Mouse (Mus musculus) stomach, postnatal 0 days (tissue): ENCODE data around the gene Rrbp1. TPM values are rescaled to one million over a fixed set of nuclear protein-coding genes. Genes with fewer than 3 reads are reported as not detected.
A peak's percentile ranks its signal among the peaks of the same experiment; 100 is the strongest.

Experiments used
- ATAC-seq: fragments of 200-750 bp; cut with Nextera tagmentation; 2 replicates; pipeline ENCODE4 v1.8.0; 2017; ENCODE audit not compliant: low FRiP score, low TSS enrichment
- DNase-seq: peaks from one replicate; pipeline ENCODE4 v3.0.0-alpha.2; 2016; ENCODE audit warnings: low spot score
- H3K27ac ChIP-seq: fragments of 300-500 bp; sonication (generic); replicated peaks from 2 replicates; pipeline ENCODE4 v1.5.1; 2014; ENCODE audit warnings: mild to moderate bottlenecking, control low read depth
- H3K27me3 ChIP-seq: fragments of 300-500 bp; sonication (generic); 2 replicates; pipeline ENCODE4 v1.6.1; 2014; ENCODE audit warnings: low read length; ENCODE audit not compliant: control insufficient read depth, insufficient read depth
- H3K36me3 ChIP-seq: fragments of 300-500 bp; sonication (generic); 2 replicates; pipeline ENCODE4 v1.6.1; 2014; ENCODE audit warnings: low read length, mixed read lengths; ENCODE audit not compliant: control insufficient read depth, insufficient read depth
- H3K4me1 ChIP-seq: fragments of 300-500 bp; sonication (generic); replicated peaks from 2 replicates; pipeline ENCODE4 v1.6.1; 2014; ENCODE audit warnings: antibody characterized with exemption; ENCODE audit not compliant: control insufficient read depth, insufficient read depth
- H3K4me2 ChIP-seq: fragments of 300-500 bp; sonication (generic); replicated peaks from 2 replicates; pipeline ENCODE4 v1.6.1; 2014; ENCODE audit warnings: low read depth, mild to moderate bottlenecking, control low read depth, moderate library complexity
- H3K4me3 ChIP-seq: fragments of 300-500 bp; sonication (generic); 2 replicates; pipeline ENCODE4 v1.5.1; 2014; ENCODE audit warnings: low read depth, low read length, control low read depth
- H3K9ac ChIP-seq: fragments of 300-500 bp; sonication (generic); 2 replicates; pipeline ENCODE4 v1.6.1; 2014; ENCODE audit warnings: mild to moderate bottlenecking, low read length, control low read depth, mixed read lengths
- H3K9me3 ChIP-seq: fragments of 300-500 bp; sonication (generic); 2 replicates; pipeline ENCODE4 v1.6.1; 2016; ENCODE audit warnings: low read length; ENCODE audit not compliant: control insufficient read depth
- CTCF ChIP-seq: IDR thresholded peaks from 2 replicates; pipeline ENCODE4 v1.5.1; 2016; ENCODE audit warnings: antibody characterized with exemption, low read depth, mild to moderate bottlenecking, moderate library complexity
- EP300 ChIP-seq: optimal IDR thresholded peaks from 2 replicates; pipeline ENCODE3; 2016; ENCODE audit warnings: antibody characterized with exemption
- WGBS: fragments of 180-500 bp; shearing (Covaris S2); extraction: QIAGEN DNeasy Blood & Tissue Kit; methylation state at CpG from one replicate; pipeline ENCODE4 v1.1.7; 2014; 5-methylcytosine and 5-hydroxymethylcytosine counted together
- polyA plus RNA-seq: library from polyadenylated mRNA; unstranded; fragments of >200 nt; fragmentation: Nextera tagmentation; extraction: Ambion mirVana; gene quantifications from 2 replicates; pipeline ENCODE4 v1.2.1, GENCODE M21; 2015

Gene Rrbp1
- polyA plus RNA-seq, 1 experiment from 2014 or later: 69.0 TPM

GRCm38 (mm10) chr2:143983482-143983881 is 27.6 kb downstream of the Rrbp1 start:
- WGBS: 56% methylated on average over 2 of the region's 2 CpGs
- H3K4me1 ChIP-seq: no peaks in the 10 kb centered on the region
- H3K27ac ChIP-seq: no peak overlapping the region
- H3K9ac ChIP-seq: no peak overlapping the region
- no peaks in the 10 kb centered on the region for H3K9me3 ChIP-seq
- peaks cover 6% of the 10 kb centered on the region; the same call in 1 of the 2 replicates for H3K36me3 ChIP-seq
- no peaks in the 10 kb centered on the region for H3K27me3 ChIP-seq
- ATAC-seq (no peak), DNase-seq (no peak)
- H3K4me3 ChIP-seq: no peak overlapping the region
- no peak overlapping the region for H3K4me2 ChIP-seq
- no peak for TF ChIP-seq EP300
- peak; percentile 24; the same call in 1 of the 2 replicates for TF ChIP-seq CTCF

- no peak overlapping the region for H3K9ac ChIP-seq
- no peak overlapping the region for H3K4me2 ChIP-seq
- no peaks in the 10 kb centered on the region for H3K27me3 ChIP-seq
- 42% methylated on average over 3 of the region's 3 CpGs for WGBS
- H3K27ac ChIP-seq: no peak overlapping the region
- ATAC-seq (no peak), DNase-seq (no peak)
- H3K36me3 ChIP-seq: peaks cover 6% of the 10 kb centered on the region; the same call in 1 of the 2 replicates
- H3K4me1 ChIP-seq: no peaks in the 10 kb centered on the region
- H3K4me3 ChIP-seq: no peak overlapping the region
- no peaks in the 10 kb centered on the region for H3K9me3 ChIP-seq
- no peak for TF ChIP-seq EP300
- TF ChIP-seq CTCF: no peak
Observed at GRCm38 (mm10) chr2:143982901-143983300, 28.2 kb downstream of the Rrbp1 start.

- H3K27me3 ChIP-seq: no peaks in the 10 kb centered on the region
- H3K4me1 ChIP-seq: no peaks in the 10 kb centered on the region
- peaks cover 6% of the 10 kb centered on the region; the same call in 1 of the 2 replicates for H3K36me3 ChIP-seq
- no peak overlapping the region for H3K27ac ChIP-seq
- no peak overlapping the region for H3K4me3 ChIP-seq
- H3K9me3 ChIP-seq: no peaks in the 10 kb centered on the region
- no peak overlapping the region for H3K9ac ChIP-seq
- WGBS: 78% methylated on average over 4 of the region's 4 CpGs
- TF ChIP-seq CTCF (no peak), EP300 (no peak)
- ATAC-seq (no peak), DNase-seq (no peak)
- H3K4me2 ChIP-seq: no peak overlapping the region
Observed at GRCm38 (mm10) chr2:143982152-143982551, 28.9 kb downstream of the Rrbp1 start.

- TF ChIP-seq EP300: no peak
- TF ChIP-seq CTCF: peak; percentile 85
- Histone ChIP-seq H3K4me2 (no peak overlapping the region), H3K4me1 (no peaks in the 10 kb centered on the region), H3K9ac (no peak overlapping the region), H3K36me3 (peaks cover 6% of the 10 kb centered on the region; the same call in 1 of the 2 replicates), H3K4me3 (no peak overlapping the region), H3K27ac (no peak overlapping the region), H3K9me3 (no peaks in the 10 kb centered on the region), H3K27me3 (no peaks in the 10 kb centered on the region)
- 31% methylated on average over 6 of the region's 6 CpGs for WGBS
- ATAC-seq (peak; percentile 74), DNase-seq (peak; percentile 69)
Observed at GRCm38 (mm10) chr2:143980781-143981398, 30.2 kb downstream of the Rrbp1 start.

GRCm38 (mm10) chr2:143978444-143979147 is 32.5 kb downstream of the Rrbp1 start:
- Histone ChIP-seq H3K9ac (no peak overlapping the region), H3K9me3 (no peaks in the 10 kb centered on the region), H3K4me1 (no peaks in the 10 kb centered on the region), H3K27me3 (no peaks in the 10 kb centered on the region), H3K27ac (no peak overlapping the region), H3K4me3 (no peak overlapping the region), H3K4me2 (no peak overlapping the region), H3K36me3 (peaks cover 3% of the 10 kb centered on the region; the same call in 1 of the 2 replicates)
- 88% methylated on average over 8 of the region's 8 CpGs for WGBS
- TF ChIP-seq EP300 (no peak), CTCF (peak; percentile 54)
- no peak for DNase-seq
- no peak for ATAC-seq

GRCm38 (mm10) chr2:143975146-143975649 is 35.9 kb downstream of the Rrbp1 start:
- no peak overlapping the region for H3K4me2 ChIP-seq
- ATAC-seq (no peak), DNase-seq (no peak)
- no peak overlapping the region for H3K27ac ChIP-seq
- WGBS: 92% methylated on average over 5 of the region's 5 CpGs
- H3K4me1 ChIP-seq: no peaks in the 10 kb centered on the region
- no peaks in the 10 kb centered on the region for H3K27me3 ChIP-seq
- H3K4me3 ChIP-seq: no peak overlapping the region
- peaks cover 13% of the 10 kb centered on the region for H3K36me3 ChIP-seq
- H3K9ac ChIP-seq: no peak overlapping the region
- no peak for TF ChIP-seq EP300
- TF ChIP-seq CTCF: no peak
- no peaks in the 10 kb centered on the region for H3K9me3 ChIP-seq
